Mouse (Mus musculus) kidney, adult 18-20 months (tissue): ENCODE measurements around the gene Psmc3ip.

Source experiments
- DNase-seq: peaks from one replicate; pipeline ENCODE4 v3.0.0; 2021

Psmc3ip gene

DNA sequence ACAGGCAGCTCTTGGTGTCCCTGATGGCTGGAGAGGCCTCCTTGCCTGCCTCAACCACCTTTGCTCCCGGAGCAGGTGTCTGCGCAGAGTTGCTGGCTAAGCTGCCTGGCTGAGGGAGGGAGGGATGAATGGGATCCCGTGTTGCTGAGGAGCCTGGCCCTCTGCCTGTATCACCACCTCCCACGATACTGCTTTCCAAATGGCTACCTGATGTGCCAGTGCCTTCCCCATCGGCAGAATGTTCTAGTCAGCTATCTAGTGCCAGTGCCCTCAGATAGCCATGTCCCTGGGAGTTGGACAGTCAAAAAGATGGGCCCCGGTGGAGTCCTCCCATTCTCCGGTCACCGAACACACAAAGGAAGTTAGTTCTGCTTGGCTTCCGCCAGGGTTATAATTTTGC, 44.9 kb downstream of the Psmc3ip start:
- no peak for DNase-seq

DNA sequence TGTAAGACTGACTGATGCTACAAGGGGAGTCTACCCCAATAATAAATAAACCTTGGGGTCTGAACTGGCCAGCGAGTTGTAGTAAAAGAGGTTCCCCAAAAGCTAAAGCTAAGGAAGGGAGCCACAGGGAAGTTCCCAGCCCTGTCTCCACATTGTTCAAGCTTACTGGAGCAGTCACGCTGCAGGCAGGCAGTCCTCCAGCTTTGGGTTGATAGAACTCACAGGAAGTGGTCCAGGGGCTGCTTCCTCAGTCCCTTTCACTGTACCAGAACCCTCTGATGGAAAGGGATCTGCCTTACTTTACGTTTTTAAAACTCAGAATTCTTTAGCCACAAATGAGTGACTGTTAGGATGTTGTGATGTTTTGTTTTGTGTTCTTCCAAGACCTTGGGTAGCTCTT, 47.7 kb downstream of the Psmc3ip start:
- no peak for DNase-seq

DNA sequence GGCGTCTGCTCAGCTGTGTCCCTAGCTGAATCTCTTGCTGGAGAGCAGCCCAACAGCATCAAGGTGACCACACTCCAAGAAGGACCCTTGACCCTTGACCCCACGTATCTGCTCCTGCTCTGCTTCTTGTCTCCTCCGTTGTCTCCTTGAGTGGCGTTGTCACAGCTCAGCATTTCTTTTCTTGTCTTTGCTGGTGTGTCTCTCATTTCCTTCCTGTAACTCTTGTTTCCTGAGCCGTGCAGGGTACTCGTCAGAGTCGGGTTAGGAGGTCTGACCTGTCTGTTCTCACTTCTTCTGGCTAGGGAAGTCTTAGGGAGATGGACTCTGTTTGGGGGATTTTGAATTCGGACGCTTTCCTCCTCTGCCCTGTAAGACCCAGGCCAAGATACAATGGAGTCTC, 48.8 kb downstream of the Psmc3ip start:
- DNase-seq: no peak

DNA sequence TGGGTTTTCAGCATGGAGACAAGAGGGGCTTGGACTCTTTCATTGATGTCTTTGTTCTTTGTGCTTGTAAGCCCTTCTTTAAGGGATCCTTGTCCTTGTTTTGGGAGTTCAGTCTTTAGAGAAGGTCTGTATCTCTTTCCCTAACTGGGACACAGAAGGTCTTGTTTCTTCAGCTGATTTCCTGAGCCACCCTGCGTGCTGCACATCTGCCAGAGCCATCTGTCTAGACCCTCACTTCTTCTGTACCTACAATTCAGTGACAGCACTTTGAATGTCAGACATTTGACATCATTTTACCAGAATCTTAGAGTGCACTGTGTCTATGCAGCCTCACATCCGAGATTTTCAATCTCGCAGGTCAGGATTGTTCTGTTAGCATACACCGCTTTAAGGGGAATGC, 49.4 kb downstream of the Psmc3ip start:
- no peak for DNase-seq
